Mouse (Mus musculus): ENCODE data around the gene Robo1. TPM values are rescaled to one million over a fixed set of nuclear protein-coding genes. Genes with fewer than 3 reads are reported as not detected.
A peak's percentile ranks its signal among the peaks of the same experiment; 100 is the strongest.

Robo1 gene
- 40.1 and 45.1 TPM in 2 replicates for polyA plus RNA-seq (2014; fragmentation: Nextera tagmentation; extraction: Ambion mirVana)

- H3K27ac ChIP-seq (replicated peaks; ENCODE audit: low read depth, low read length) = no peak within 1 kb of the TSS
- no peak within 1 kb of the TSS for H3K4me3 ChIP-seq (ENCODE audit: low read depth, low read length)
- WGBS = 87% methylated on average over 8 of the region's 8 CpGs
- no peak within 1 kb of the TSS for H3K9ac ChIP-seq (ENCODE audit: low read length)
- no peaks in the 10 kb centered on the region for H3K4me1 ChIP-seq (ENCODE audit: control insufficient read depth, insufficient read depth, low read length)
- no peaks in the 10 kb centered on the region for H3K27me3 ChIP-seq (ENCODE audit: control insufficient read depth, insufficient read depth, low read length)
- H3K4me2 ChIP-seq (ENCODE audit: low read depth, severe bottlenecking) = no peak within 1 kb of the TSS
- no peaks in the 10 kb centered on the region for H3K9me3 ChIP-seq (ENCODE audit: control insufficient read depth, low read length)
- no peaks in the 10 kb centered on the region for H3K36me3 ChIP-seq (ENCODE audit: control insufficient read depth, insufficient read depth, low read length)
- ATAC-seq (ENCODE audit: insufficient number of reproducible peaks, low FRiP score, low TSS enrichment, low read depth) = no peak
- no peak for DNase-seq (ENCODE audit: low spot score)
Observed at GRCm38 (mm10) chr16:72307537-72308330, at the start of gene Robo1. TSS of gene Robo1 (plus strand) at chr16:72308306.

GRCm38 (mm10) chr16:72267839-72268238 is 40.3 kb upstream of the Robo1 start:
- Histone ChIP-seq H3K9ac (ENCODE audit: low read length) (no peak overlapping the region), H3K36me3 (ENCODE audit: control insufficient read depth, insufficient read depth, low read length) (no peaks in the 10 kb centered on the region)
- no peak for ATAC-seq (ENCODE audit: insufficient number of reproducible peaks, low FRiP score, low TSS enrichment, low read depth)

GRCm38 (mm10) chr16:72276390-72277074 is 31.6 kb upstream of the Robo1 start:
- WGBS = 86% methylated on average over 3 of the region's 3 CpGs
- Histone ChIP-seq H3K4me2 (ENCODE audit: low read depth, severe bottlenecking) (no peak overlapping the region), H3K27me3 (ENCODE audit: control insufficient read depth, insufficient read depth, low read length) (no peaks in the 10 kb centered on the region), H3K27ac (replicated peaks; ENCODE audit: low read depth, low read length) (no peak overlapping the region), H3K36me3 (ENCODE audit: control insufficient read depth, insufficient read depth, low read length) (no peaks in the 10 kb centered on the region), H3K9ac (ENCODE audit: low read length) (no peak overlapping the region), H3K9me3 (ENCODE audit: control insufficient read depth, low read length) (no peaks in the 10 kb centered on the region), H3K4me3 (ENCODE audit: low read depth, low read length) (no peak overlapping the region), H3K4me1 (ENCODE audit: control insufficient read depth, insufficient read depth, low read length) (no peaks in the 10 kb centered on the region)
- ATAC-seq (ENCODE audit: insufficient number of reproducible peaks, low FRiP score, low TSS enrichment, low read depth) (no peak), DNase-seq (ENCODE audit: low spot score) (no peak)

More at GRCm38 (mm10) chr16:72267839-72268238, 40.3 kb upstream of the Robo1 start:
- Histone ChIP-seq H3K27me3 (ENCODE audit: control insufficient read depth, insufficient read depth, low read length) (no peaks in the 10 kb centered on the region), H3K27ac (replicated peaks; ENCODE audit: low read depth, low read length) (0 out of 2 replicates have a peak overlapping the region, but pooled peaks have one; percentile 22), H3K9me3 (ENCODE audit: control insufficient read depth, low read length) (no peaks in the 10 kb centered on the region), H3K4me3 (ENCODE audit: low read depth, low read length) (no peak overlapping the region), H3K4me2 (ENCODE audit: low read depth, severe bottlenecking) (no peak overlapping the region; the same call in 1 of the 2 replicates), H3K4me1 (ENCODE audit: control insufficient read depth, insufficient read depth, low read length) (no peaks in the 10 kb centered on the region)
- WGBS = 47% methylated on average over 10 of the region's 10 CpGs
- DNase-seq (ENCODE audit: low spot score) = no peak

- H3K4me2 ChIP-seq (ENCODE audit: low read depth, severe bottlenecking) = no peak overlapping the region
- H3K4me3 ChIP-seq (ENCODE audit: low read depth, low read length) = no peak overlapping the region
- H3K9ac ChIP-seq (ENCODE audit: low read length) = no peak overlapping the region
- WGBS = 71% methylated on average over 6 of the region's 6 CpGs
- no peaks in the 10 kb centered on the region for H3K36me3 ChIP-seq (ENCODE audit: control insufficient read depth, insufficient read depth, low read length)
- H3K27me3 ChIP-seq (ENCODE audit: control insufficient read depth, insufficient read depth, low read length) = no peaks in the 10 kb centered on the region
- H3K9me3 ChIP-seq (ENCODE audit: control insufficient read depth, low read length) = no peaks in the 10 kb centered on the region
- no peak overlapping the region for H3K27ac ChIP-seq (replicated peaks; ENCODE audit: low read depth, low read length)
- ATAC-seq (ENCODE audit: insufficient number of reproducible peaks, low FRiP score, low TSS enrichment, low read depth) (no peak), DNase-seq (ENCODE audit: low spot score) (no peak)
- H3K4me1 ChIP-seq (ENCODE audit: control insufficient read depth, insufficient read depth, low read length) = no peaks in the 10 kb centered on the region
Observed at GRCm38 (mm10) chr16:72308331-72308668, 194 bp downstream of the Robo1 start.

- Histone ChIP-seq H3K27me3 (ENCODE audit: control insufficient read depth, insufficient read depth, low read length) (no peaks in the 10 kb centered on the region), H3K9ac (ENCODE audit: low read length) (no peak overlapping the region), H3K4me3 (ENCODE audit: low read depth, low read length) (no peak overlapping the region), H3K36me3 (ENCODE audit: control insufficient read depth, insufficient read depth, low read length) (no peaks in the 10 kb centered on the region), H3K4me1 (ENCODE audit: control insufficient read depth, insufficient read depth, low read length) (no peaks in the 10 kb centered on the region), H3K4me2 (ENCODE audit: low read depth, severe bottlenecking) (no peak overlapping the region), H3K27ac (replicated peaks; ENCODE audit: low read depth, low read length) (no peak overlapping the region), H3K9me3 (ENCODE audit: control insufficient read depth, low read length) (no peaks in the 10 kb centered on the region)
- 19% methylated on average over 8 of the region's 8 CpGs for WGBS
- ATAC-seq (ENCODE audit: insufficient number of reproducible peaks, low FRiP score, low TSS enrichment, low read depth) (no peak), DNase-seq (ENCODE audit: low spot score) (peak; percentile 21)
Observed at GRCm38 (mm10) chr16:72327321-72327720, 19.2 kb downstream of the Robo1 start.

GRCm38 (mm10) chr16:72328579-72328978 is 20.5 kb downstream of the Robo1 start:
- Histone ChIP-seq H3K9me3 (ENCODE audit: control insufficient read depth, low read length) (no peaks in the 10 kb centered on the region), H3K4me1 (ENCODE audit: control insufficient read depth, insufficient read depth, low read length) (no peaks in the 10 kb centered on the region), H3K4me2 (ENCODE audit: low read depth, severe bottlenecking) (no peak overlapping the region), H3K4me3 (ENCODE audit: low read depth, low read length) (no peak overlapping the region), H3K9ac (ENCODE audit: low read length) (no peak overlapping the region), H3K36me3 (ENCODE audit: control insufficient read depth, insufficient read depth, low read length) (no peaks in the 10 kb centered on the region), H3K27me3 (ENCODE audit: control insufficient read depth, insufficient read depth, low read length) (no peaks in the 10 kb centered on the region), H3K27ac (replicated peaks; ENCODE audit: low read depth, low read length) (no peak overlapping the region)
- DNase-seq (ENCODE audit: low spot score) (no peak), ATAC-seq (ENCODE audit: insufficient number of reproducible peaks, low FRiP score, low TSS enrichment, low read depth) (no peak)
- WGBS = 80% methylated on average over 3 of the region's 3 CpGs

- no peak overlapping the region for H3K9ac ChIP-seq (ENCODE audit: low read length)
- 95% methylated on average over 1 of the region's 1 CpGs for WGBS
- no peaks in the 10 kb centered on the region for H3K27me3 ChIP-seq (ENCODE audit: control insufficient read depth, insufficient read depth, low read length)
- H3K4me3 ChIP-seq (ENCODE audit: low read depth, low read length) = no peak overlapping the region
- no peaks in the 10 kb centered on the region for H3K4me1 ChIP-seq (ENCODE audit: control insufficient read depth, insufficient read depth, low read length)
- H3K4me2 ChIP-seq (ENCODE audit: low read depth, severe bottlenecking) = no peak overlapping the region
- DNase-seq (ENCODE audit: low spot score) (no peak), ATAC-seq (ENCODE audit: insufficient number of reproducible peaks, low FRiP score, low TSS enrichment, low read depth) (no peak)
- H3K36me3 ChIP-seq (ENCODE audit: control insufficient read depth, insufficient read depth, low read length) = no peaks in the 10 kb centered on the region
- H3K9me3 ChIP-seq (ENCODE audit: control insufficient read depth, low read length) = no peaks in the 10 kb centered on the region
- H3K27ac ChIP-seq (replicated peaks; ENCODE audit: low read depth, low read length) = no peak overlapping the region
Observed at GRCm38 (mm10) chr16:72337757-72338156, 29.7 kb downstream of the Robo1 start.

- H3K4me2 ChIP-seq (ENCODE audit: low read depth, severe bottlenecking) = no peak overlapping the region
- no peaks in the 10 kb centered on the region for H3K9me3 ChIP-seq (ENCODE audit: control insufficient read depth, low read length)
- 68% methylated on average over 5 of the region's 5 CpGs for WGBS
- no peaks in the 10 kb centered on the region for H3K4me1 ChIP-seq (ENCODE audit: control insufficient read depth, insufficient read depth, low read length)
- no peaks in the 10 kb centered on the region for H3K36me3 ChIP-seq (ENCODE audit: control insufficient read depth, insufficient read depth, low read length)
- no peak for DNase-seq (ENCODE audit: low spot score)
- H3K9ac ChIP-seq (ENCODE audit: low read length) = no peak overlapping the region
- no peaks in the 10 kb centered on the region for H3K27me3 ChIP-seq (ENCODE audit: control insufficient read depth, insufficient read depth, low read length)
- ATAC-seq (ENCODE audit: insufficient number of reproducible peaks, low FRiP score, low TSS enrichment, low read depth) = no peak
- H3K4me3 ChIP-seq (ENCODE audit: low read depth, low read length) = no peak overlapping the region
- no peak overlapping the region for H3K27ac ChIP-seq (replicated peaks; ENCODE audit: low read depth, low read length)
Observed at GRCm38 (mm10) chr16:72350422-72350821, 42.3 kb downstream of the Robo1 start.
